Mouse (Mus musculus) lung, adult 2 months (tissue): ENCODE data around the gene Odf2l. TPM values are rescaled to one million over a fixed set of nuclear protein-coding genes. Genes with fewer than 3 reads are reported as not detected.

Experiments
- DNase-seq: peaks from one replicate; pipeline ENCODE4 v3.0.0; 2022
- H3K4me1 ChIP-seq: fragments of 200-500 bp; 2 replicates; pipeline ENCODE4 v1.6.1; 2011; ENCODE audit warnings: low read length; ENCODE audit not compliant: control insufficient read depth, insufficient read depth
- H3K4me3 ChIP-seq: fragments of 200-500 bp; replicated peaks from 2 replicates; pipeline ENCODE3; 2011; ENCODE audit warnings: low read depth, mild to moderate bottlenecking, control low read depth, low read length; ENCODE audit errors: extremely low read depth
- CTCF ChIP-seq: fragments of 200-500 bp; IDR thresholded peaks from 2 replicates; pipeline ENCODE4 v1.5.1; 2011; ENCODE audit warnings: mild to moderate bottlenecking, low read length, control low read depth; ENCODE audit not compliant: insufficient read depth
- POLR2A ChIP-seq: fragments of 200-500 bp; IDR thresholded peaks from 2 replicates; pipeline ENCODE4 v1.6.1; 2011; ENCODE audit warnings: low read depth, mild to moderate bottlenecking, control low read depth, low read length, borderline replicate concordance; ENCODE audit errors: extremely low read depth
- WGBS: fragments of 180-500 bp; shearing (Covaris S2); methylation state at CpG from one replicate; pipeline ENCODE4 v1.1.7; 2018; 5-methylcytosine and 5-hydroxymethylcytosine counted together
- polyA plus RNA-seq: library from polyadenylated mRNA; depleted of rRNA; stranded (reverse); fragments of >200 nt; gene quantifications from 2 replicates; pipeline ENCODE4 v1.2.3, GENCODE M21; 2012

Gene Odf2l
- polyA plus RNA-seq, 1 experiment: 2.6 TPM

DNA sequence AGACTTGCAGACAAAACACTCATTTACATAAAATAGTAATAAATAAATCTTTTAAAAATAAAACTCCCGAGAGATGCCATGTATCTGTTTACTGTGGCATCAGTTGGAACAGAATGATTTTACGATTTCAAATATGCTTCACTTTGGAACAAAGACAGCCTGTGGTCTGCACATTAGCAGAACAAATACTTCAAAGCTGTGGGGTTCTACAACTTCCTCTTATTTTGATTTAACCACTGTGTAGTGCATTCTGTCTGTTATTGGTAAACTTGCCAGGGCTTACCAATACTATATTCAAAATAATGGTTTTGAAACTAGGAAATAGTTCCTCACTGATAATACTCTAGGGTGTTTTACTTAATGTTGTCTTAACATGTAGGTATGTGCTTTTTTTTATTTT lies 8.2 kb downstream of the Odf2l start:
- WGBS: 88% methylated on average over 2 of the region's 2 CpGs
- no peaks in the 10 kb centered on the region for H3K4me1 ChIP-seq
- H3K4me3 ChIP-seq: no peak overlapping the region
- DNase-seq: no peak
- TF ChIP-seq POLR2A: no peak
- no peak for TF ChIP-seq CTCF

DNA sequence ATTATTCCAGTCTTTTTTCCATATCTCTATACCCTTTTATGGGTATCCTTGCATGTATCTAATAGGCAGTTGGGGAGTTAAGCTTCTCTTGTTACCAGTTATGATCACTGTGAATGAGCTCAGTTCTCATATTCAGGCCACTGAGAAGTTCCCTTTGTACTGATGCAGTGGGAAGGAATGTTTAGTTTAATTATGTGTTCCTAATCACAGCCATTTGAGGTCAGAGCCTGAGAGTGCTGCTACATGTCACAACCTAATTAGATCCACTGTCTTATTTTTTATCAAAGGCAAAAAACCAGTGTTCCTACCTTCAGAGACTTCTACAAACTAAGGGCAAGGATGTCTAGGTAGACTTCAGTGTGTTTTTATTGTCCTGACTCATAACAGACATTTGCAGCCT lies 11.0 kb downstream of the Odf2l start:
- DNase-seq: no peak
- Histone ChIP-seq H3K4me1 (no peaks in the 10 kb centered on the region), H3K4me3 (no peak overlapping the region)
- no peak for TF ChIP-seq CTCF
- TF ChIP-seq POLR2A: no peak

DNA sequence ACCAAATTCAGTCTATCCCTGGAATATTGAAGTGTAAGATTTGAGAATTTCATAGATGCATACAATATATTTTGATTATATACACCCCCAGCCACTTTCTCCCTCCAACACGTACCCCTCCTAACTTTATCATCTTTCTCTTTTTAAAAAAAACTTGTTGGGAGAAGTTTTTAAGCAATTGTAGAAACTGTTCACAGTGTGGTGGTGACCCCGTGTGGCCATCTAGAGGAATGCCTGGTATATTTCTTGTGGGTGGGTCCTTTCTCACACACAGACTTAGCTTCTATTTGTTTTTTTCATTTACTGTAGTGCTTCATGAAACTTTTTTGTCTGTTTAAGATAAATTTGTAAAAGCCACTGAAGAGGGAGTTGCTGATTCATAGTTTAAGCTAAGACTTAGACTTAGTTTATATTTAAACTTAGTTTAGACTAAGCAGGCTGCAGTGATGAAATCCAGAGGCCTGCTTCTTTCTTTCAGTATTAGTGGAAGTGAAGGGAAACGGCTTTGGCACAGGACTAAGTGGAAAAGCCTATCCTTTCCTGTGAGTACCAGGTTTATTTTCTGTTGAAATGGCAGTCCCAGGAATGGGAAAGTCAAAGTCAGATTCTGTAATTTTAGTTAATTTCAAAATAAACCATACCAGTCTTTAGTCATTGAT lies 13.0 kb downstream of the Odf2l start:
- no peaks in the 10 kb centered on the region for H3K4me1 ChIP-seq
- no peak overlapping the region for H3K4me3 ChIP-seq
- 14% methylated on average over 3 of the region's 3 CpGs for WGBS
- peak; percentile 18 for DNase-seq
- no peak for TF ChIP-seq POLR2A
- peak; percentile 39; the same call in 1 of the 2 replicates for TF ChIP-seq CTCF

DNA sequence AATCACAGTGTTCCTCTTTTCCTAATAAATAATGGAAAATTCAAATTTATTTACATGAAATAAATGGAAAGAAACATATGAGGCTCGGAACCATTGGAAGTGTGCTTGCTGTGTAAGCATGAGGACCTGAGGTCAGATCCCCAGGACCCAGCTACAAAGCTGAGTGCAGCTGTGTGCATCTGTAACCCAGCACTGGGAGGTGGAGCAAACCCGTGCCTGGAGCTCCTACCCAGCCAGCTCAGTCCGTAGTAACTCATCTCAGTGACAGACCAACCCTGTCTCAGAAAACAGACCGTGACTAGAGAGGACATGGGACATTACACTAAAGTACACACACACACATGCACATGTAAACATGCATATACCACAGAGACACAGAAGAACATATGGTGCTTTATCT lies 21.8 kb downstream of the Odf2l start:
- H3K4me1 ChIP-seq: no peaks in the 10 kb centered on the region
- whole genome bisulfite sequencing: 83% methylated on average over 4 of the region's 4 CpGs
- TF ChIP-seq CTCF (no peak), POLR2A (no peak)
- DNase-seq: no peak
- H3K4me3 ChIP-seq: no peak overlapping the region

DNA sequence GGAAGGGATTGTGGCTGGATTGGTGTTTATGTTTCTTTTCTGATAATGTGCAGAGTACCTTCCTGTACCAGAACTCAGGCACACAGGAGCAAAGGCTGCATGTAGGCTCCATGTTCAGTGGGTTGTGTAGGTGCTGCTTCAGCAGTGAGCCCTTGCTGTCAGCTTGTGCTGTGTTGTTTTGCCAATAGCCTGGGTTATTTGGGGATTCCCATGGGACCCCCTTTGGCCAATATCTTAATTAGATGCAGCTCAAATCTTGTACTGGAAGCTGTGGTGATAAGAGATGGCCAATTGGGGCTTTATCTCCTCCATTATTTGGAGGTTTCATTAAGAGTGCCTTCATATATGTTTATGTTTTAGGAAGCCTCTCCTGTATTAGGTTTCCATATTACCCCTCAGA lies 24.5 kb downstream of the Odf2l start:
- no peak overlapping the region for H3K4me3 ChIP-seq
- DNase-seq: no peak
- H3K4me1 ChIP-seq: no peaks in the 10 kb centered on the region
- TF ChIP-seq CTCF: no peak
- TF ChIP-seq POLR2A: no peak

DNA sequence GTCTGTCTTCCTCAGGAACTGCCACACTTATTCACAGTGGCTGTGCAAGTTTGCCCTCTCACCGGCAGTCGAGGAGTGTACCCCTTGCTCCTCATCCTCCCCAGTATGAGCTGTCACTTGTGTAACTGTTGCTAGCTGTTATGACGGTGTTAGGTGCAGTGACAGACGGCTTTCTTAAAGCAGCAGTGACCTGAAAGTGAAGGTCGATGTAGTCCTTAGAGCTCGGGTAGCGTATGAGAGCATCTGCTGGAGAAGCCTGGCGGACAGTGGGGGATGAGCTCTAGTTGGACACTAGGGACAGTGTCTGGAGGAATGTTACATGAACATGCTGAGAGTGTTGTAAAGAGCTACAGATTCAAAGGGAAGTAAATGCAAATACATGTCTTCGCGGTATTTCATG lies 25.5 kb downstream of the Odf2l start:
- 84% methylated on average over 10 of the region's 10 CpGs for WGBS
- no peak for TF ChIP-seq CTCF
- no peak for TF ChIP-seq POLR2A

DNA sequence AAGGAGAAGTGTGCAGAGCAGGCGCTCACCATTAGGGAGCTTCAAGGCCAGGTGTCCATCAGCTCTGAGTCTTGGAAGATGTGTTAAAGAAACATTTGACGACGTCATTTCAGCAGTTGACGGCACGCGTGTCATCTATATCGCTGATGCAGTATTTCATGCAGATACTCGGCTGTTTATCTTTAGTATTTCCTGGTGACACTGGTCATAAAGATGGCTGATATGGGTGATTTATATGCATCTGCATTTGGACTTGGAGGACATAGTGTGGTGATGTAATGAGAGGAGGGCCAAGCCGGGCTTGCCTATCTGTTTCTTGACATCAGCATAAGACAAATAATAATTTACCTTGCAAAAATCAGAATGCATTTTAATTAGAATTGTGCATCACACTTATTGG lies 28.5 kb downstream of the Odf2l start:
- Histone ChIP-seq H3K4me3 (no peak overlapping the region), H3K4me1 (no peaks in the 10 kb centered on the region)
- DNase-seq: no peak
- WGBS: 87% methylated on average over 9 of the region's 9 CpGs
- no peak for TF ChIP-seq POLR2A
- no peak for TF ChIP-seq CTCF

More for the DNA sequence above, 25.5 kb downstream of the Odf2l start:
- Histone ChIP-seq H3K4me3 (no peak overlapping the region), H3K4me1 (no peaks in the 10 kb centered on the region)
- DNase-seq: no peak

DNA sequence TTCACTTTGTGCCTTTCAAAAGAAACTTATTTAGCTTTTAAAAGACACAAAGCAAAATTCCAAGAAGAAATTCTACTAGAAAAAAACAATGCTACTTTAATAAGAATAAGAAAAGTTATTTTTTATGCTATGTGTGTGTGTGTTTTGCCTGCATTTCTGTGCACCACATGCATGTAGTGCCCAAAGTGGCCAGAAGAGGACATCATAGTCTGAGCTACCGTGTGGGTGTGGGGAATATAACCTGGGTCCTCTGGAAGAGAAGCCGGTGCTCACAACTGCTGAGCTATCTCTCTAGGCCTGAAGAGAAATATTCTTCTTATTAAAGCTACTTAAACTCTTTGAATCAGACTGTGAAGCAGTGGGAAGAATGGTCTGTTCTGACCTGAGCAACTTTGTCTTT lies 29.1 kb downstream of the Odf2l start:
- H3K4me3 ChIP-seq: no peak overlapping the region
- 80% methylated on average over 2 of the region's 2 CpGs for WGBS
- TF ChIP-seq CTCF (no peak), POLR2A (no peak)
- no peak for DNase-seq
- H3K4me1 ChIP-seq: no peaks in the 10 kb centered on the region

DNA sequence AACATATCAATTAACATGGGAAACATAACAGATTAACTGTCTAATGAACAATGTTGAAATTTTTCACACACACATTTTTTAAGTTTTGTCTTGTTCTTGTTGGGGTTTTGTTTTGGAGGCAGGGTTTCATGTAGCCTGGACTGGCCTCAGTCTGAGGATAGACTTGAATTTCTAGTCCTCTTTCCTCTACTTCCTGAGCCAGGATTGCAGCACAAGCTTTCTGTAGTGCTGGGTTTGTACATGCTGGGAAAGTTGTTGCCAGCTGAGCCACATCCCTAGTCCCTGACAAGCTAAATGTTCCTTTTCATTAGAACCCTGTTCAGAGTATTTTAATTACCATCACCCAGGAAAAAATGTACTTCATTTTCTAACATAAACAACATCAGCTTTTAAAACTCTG lies 29.6 kb downstream of the Odf2l start:
- TF ChIP-seq CTCF (no peak), POLR2A (no peak)
- H3K4me1 ChIP-seq: no peaks in the 10 kb centered on the region
- no peak overlapping the region for H3K4me3 ChIP-seq
- no peak for DNase-seq

DNA sequence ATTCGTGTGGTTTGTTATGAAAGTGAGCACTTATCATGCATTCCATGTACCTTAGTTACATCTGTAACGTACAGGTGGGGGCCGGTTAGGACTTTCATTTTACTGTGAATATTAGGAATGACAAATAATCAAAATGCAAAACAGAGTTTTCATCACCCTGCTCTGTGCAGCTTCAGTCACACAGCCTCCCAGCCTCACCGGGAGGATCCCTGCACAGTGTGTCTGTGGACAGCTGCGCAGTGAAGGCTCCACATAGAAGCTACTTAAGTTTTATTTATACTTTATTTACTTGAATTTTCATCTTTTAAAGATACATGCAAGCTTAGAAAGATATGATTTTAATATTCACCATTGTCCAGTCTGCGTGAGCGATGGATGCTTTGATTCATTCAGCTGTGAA lies 32.7 kb downstream of the Odf2l start:
- 91% methylated on average over 7 of the region's 7 CpGs for WGBS
- TF ChIP-seq CTCF (no peak), POLR2A (no peak)

More for the DNA sequence above, 32.7 kb downstream of the Odf2l start:
- no peaks in the 10 kb centered on the region for H3K4me1 ChIP-seq
- no peak for DNase-seq
- no peak overlapping the region for H3K4me3 ChIP-seq
